Mouse (Mus musculus) limb, embryonic 15.5 days (tissue): ENCODE measurements at regions not wholly inside any gene's neighbourhood (a gene's known extent, or its start where the extent isn't known, plus 50 kb on each side); places are given as distances from the start of the nearest gene placed in this dataset.

Experiments
- ATAC-seq: fragments of 200-750 bp; cut with Nextera tagmentation; 2 replicates; pipeline ENCODE4 v1.8.0; 2017; ENCODE audit warnings: low read depth, moderate TSS enrichment; ENCODE audit not compliant: insufficient number of reproducible peaks, low FRiP score, low TSS enrichment
- H3K27ac ChIP-seq: fragments of 300-500 bp; sonication (generic); 2 replicates; pipeline ENCODE4 v1.5.1; 2015; ENCODE audit warnings: moderate library complexity, mild to moderate bottlenecking, inconsistent platforms
- H3K27me3 ChIP-seq: fragments of 300-500 bp; sonication (generic); 2 replicates; pipeline ENCODE4 v1.6.1; 2015; ENCODE audit warnings: inconsistent platforms
- H3K36me3 ChIP-seq: fragments of 300-500 bp; sonication (generic); 2 replicates; pipeline ENCODE4 v1.6.1; 2015; ENCODE audit warnings: inconsistent platforms
- H3K4me1 ChIP-seq: fragments of 300-500 bp; sonication (generic); 2 replicates; pipeline ENCODE4 v1.6.1; 2015; ENCODE audit warnings: inconsistent platforms
- H3K4me2 ChIP-seq: fragments of 300-500 bp; sonication (generic); 2 replicates; pipeline ENCODE4 v1.6.1; 2015; ENCODE audit warnings: mild to moderate bottlenecking, inconsistent platforms
- H3K4me3 ChIP-seq: fragments of 300-500 bp; sonication (generic); 2 replicates; pipeline ENCODE4 v1.5.1; 2015; ENCODE audit warnings: mild to moderate bottlenecking, inconsistent platforms
- H3K9ac ChIP-seq: fragments of 300-500 bp; sonication (generic); 2 replicates; pipeline ENCODE4 v1.6.1; 2015; ENCODE audit warnings: inconsistent platforms
- H3K9me3 ChIP-seq: fragments of 300-500 bp; sonication (generic); 2 replicates; pipeline ENCODE4 v1.6.1; 2016; ENCODE audit warnings: inconsistent platforms
- WGBS: fragments of 180-500 bp; shearing (Covaris S2); methylation state at CpG from one replicate; pipeline ENCODE4 v1.1.7; 2015; 5-methylcytosine and 5-hydroxymethylcytosine counted together

GRCm38 (mm10) chr17:51461248-51461647 is 282.1 kb upstream of the Tbc1d5 start:
- no peaks in the 10 kb centered on the region for H3K9me3 ChIP-seq
- no peaks in the 10 kb centered on the region for H3K36me3 ChIP-seq
- 0 out of 2 replicates have a peak overlapping the region, but pooled peaks have one; percentile 17 for H3K4me2 ChIP-seq
- WGBS, result 50% methylated on average over 14 of the region's 14 CpGs
- H3K4me1 ChIP-seq, result no peaks in the 10 kb centered on the region
- H3K9ac ChIP-seq, result no peak overlapping the region
- ATAC-seq, result no peak
- H3K4me3 ChIP-seq, result 0 out of 2 replicates have a peak overlapping the region, but pooled peaks have one; percentile 5
- no peaks in the 10 kb centered on the region for H3K27me3 ChIP-seq
- H3K27ac ChIP-seq, result no peak overlapping the region

DNA sequence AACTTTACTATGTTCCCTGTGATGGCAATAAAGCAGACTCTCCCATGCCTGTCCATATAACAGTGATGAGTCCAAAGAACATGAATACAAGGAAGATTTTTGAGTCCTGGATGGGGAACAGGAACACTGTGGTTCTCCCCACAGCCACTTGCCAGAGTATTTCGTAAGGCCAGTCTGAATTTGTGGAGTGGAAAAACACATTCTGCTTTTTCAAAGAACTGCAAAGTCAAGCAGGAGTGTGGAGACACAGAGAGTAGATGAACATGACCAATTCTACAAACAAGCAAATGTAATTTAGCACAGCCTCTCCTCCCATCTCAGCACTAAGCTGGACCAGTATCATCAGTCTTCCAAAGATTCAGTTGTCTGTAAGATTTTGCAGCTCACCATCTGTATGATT is 280.0 kb upstream of the Tbc1d5 start:
- Histone ChIP-seq H3K4me3 (no peak overlapping the region), H3K9me3 (no peaks in the 10 kb centered on the region), H3K4me1 (no peaks in the 10 kb centered on the region), H3K4me2 (no peak overlapping the region), H3K27me3 (no peaks in the 10 kb centered on the region), H3K27ac (no peak overlapping the region), H3K9ac (no peak overlapping the region), H3K36me3 (no peaks in the 10 kb centered on the region)
- 82% methylated on average over 1 of the region's 1 CpGs for WGBS
- no peak for ATAC-seq

GRCm38 (mm10) chr17:51415746-51416145 is 236.6 kb upstream of the Tbc1d5 start:
- no peak overlapping the region for H3K4me2 ChIP-seq
- H3K4me1 ChIP-seq, result no peaks in the 10 kb centered on the region
- H3K27me3 ChIP-seq, result no peaks in the 10 kb centered on the region
- no peak overlapping the region for H3K4me3 ChIP-seq
- 87% methylated on average over 6 of the region's 6 CpGs for WGBS
- H3K36me3 ChIP-seq, result no peaks in the 10 kb centered on the region
- H3K9me3 ChIP-seq, result no peaks in the 10 kb centered on the region
- no peak overlapping the region for H3K9ac ChIP-seq
- ATAC-seq, result no peak
- no peak overlapping the region for H3K27ac ChIP-seq

DNA sequence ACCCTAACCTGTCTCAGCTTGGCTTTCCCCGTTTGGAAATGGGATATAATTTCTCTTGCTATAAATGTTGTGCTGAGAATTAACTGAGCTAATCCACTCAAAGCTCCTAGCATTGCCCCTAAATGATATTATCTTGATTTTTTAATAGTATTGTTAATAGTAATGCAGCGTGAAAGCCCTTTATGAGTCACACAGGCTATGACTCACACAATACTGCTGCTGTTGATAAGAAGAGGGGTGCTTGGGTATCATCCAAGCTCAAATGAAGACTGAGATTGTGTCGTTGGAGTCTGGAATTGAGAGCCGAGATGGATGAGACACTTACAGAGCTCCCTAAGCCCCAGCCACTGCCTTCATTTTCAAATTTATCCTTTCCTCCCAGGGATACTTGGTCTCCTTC is 235.2 kb upstream of the Tbc1d5 start:
- no peak overlapping the region for H3K4me3 ChIP-seq
- no peak overlapping the region for H3K9ac ChIP-seq
- no peaks in the 10 kb centered on the region for H3K27me3 ChIP-seq
- 70% methylated on average over 4 of the region's 4 CpGs for WGBS
- H3K36me3 ChIP-seq, result no peaks in the 10 kb centered on the region
- no peak overlapping the region for H3K4me2 ChIP-seq
- no peaks in the 10 kb centered on the region for H3K9me3 ChIP-seq
- no peaks in the 10 kb centered on the region for H3K4me1 ChIP-seq
- no peak for ATAC-seq
- H3K27ac ChIP-seq, result no peak overlapping the region

- Histone ChIP-seq H3K27me3 (no peaks in the 10 kb centered on the region), H3K9ac (no peak overlapping the region), H3K36me3 (no peaks in the 10 kb centered on the region), H3K4me1 (no peaks in the 10 kb centered on the region), H3K4me2 (no peak overlapping the region), H3K27ac (no peak overlapping the region), H3K4me3 (no peak overlapping the region), H3K9me3 (no peaks in the 10 kb centered on the region)
- ATAC-seq, result no peak
Measured at GRCm38 (mm10) chr17:51413741-51414140, 234.6 kb upstream of the Tbc1d5 start.

DNA sequence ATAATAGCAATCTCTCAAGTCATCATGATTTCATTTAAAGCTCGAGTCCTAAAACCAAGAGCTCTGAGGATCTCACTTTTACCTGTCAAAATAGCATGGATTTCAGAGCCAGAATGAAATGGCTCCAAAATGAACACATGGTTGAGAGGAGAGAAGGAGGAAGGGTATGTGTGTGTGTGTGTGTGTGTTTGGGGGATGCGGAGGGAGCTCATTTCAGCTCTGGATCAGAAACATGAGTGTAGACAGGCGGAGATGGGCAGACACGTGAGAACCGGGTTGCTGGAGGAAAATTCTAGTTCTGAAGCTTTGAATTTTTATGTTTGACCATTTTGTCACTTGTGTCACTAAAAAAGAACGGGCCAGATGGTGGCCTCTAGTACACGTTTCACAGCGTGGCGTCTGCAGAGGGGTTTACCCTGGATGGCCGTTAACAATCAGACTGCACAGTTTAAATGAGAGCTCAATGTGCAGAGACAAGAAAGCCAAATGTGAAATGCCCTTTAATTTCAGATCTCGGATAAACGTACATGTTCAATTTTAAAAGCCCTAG is 232.5 kb upstream of the Tbc1d5 start:
- no peaks in the 10 kb centered on the region for H3K4me1 ChIP-seq
- 64% methylated on average over 12 of the region's 12 CpGs for WGBS
- ATAC-seq, result no peak
- no peak overlapping the region for H3K27ac ChIP-seq
- no peak overlapping the region for H3K4me2 ChIP-seq
- no peak overlapping the region for H3K4me3 ChIP-seq
- H3K36me3 ChIP-seq, result no peaks in the 10 kb centered on the region
- H3K27me3 ChIP-seq, result no peaks in the 10 kb centered on the region
- no peak overlapping the region for H3K9ac ChIP-seq
- no peaks in the 10 kb centered on the region for H3K9me3 ChIP-seq

- H3K27ac ChIP-seq, result no peak overlapping the region
- H3K9ac ChIP-seq, result no peak overlapping the region
- ATAC-seq, result no peak
- H3K4me3 ChIP-seq, result no peak overlapping the region
- 65% methylated on average over 5 of the region's 5 CpGs for WGBS
- H3K36me3 ChIP-seq, result no peaks in the 10 kb centered on the region
- H3K9me3 ChIP-seq, result no peaks in the 10 kb centered on the region
- no peak overlapping the region for H3K4me2 ChIP-seq
- H3K4me1 ChIP-seq, result no peaks in the 10 kb centered on the region
- H3K27me3 ChIP-seq, result no peaks in the 10 kb centered on the region
Measured at GRCm38 (mm10) chr17:51408894-51409293, 229.7 kb upstream of the Tbc1d5 start.

- 71% methylated on average over 3 of the region's 3 CpGs for WGBS
- no peaks in the 10 kb centered on the region for H3K27me3 ChIP-seq
- no peak overlapping the region for H3K4me2 ChIP-seq
- no peaks in the 10 kb centered on the region for H3K4me1 ChIP-seq
- ATAC-seq, result no peak
- no peaks in the 10 kb centered on the region for H3K36me3 ChIP-seq
- H3K27ac ChIP-seq, result no peak overlapping the region
- no peak overlapping the region for H3K4me3 ChIP-seq
- H3K9me3 ChIP-seq, result no peaks in the 10 kb centered on the region
- no peak overlapping the region for H3K9ac ChIP-seq
Measured at GRCm38 (mm10) chr17:51408367-51408766, 229.2 kb upstream of the Tbc1d5 start.

- Histone ChIP-seq H3K4me1 (no peaks in the 10 kb centered on the region), H3K9ac (no peak overlapping the region), H3K36me3 (no peaks in the 10 kb centered on the region), H3K27me3 (no peaks in the 10 kb centered on the region), H3K4me3 (no peak overlapping the region), H3K27ac (no peak overlapping the region), H3K9me3 (no peaks in the 10 kb centered on the region), H3K4me2 (no peak overlapping the region)
- 55% methylated on average over 4 of the region's 4 CpGs for WGBS
- no peak for ATAC-seq
Measured at GRCm38 (mm10) chr17:51407046-51407445, 227.9 kb upstream of the Tbc1d5 start.

GRCm38 (mm10) chr17:51405059-51405458 is 225.9 kb upstream of the Tbc1d5 start:
- Histone ChIP-seq H3K9ac (no peak overlapping the region), H3K27me3 (no peaks in the 10 kb centered on the region), H3K27ac (no peak overlapping the region), H3K4me3 (no peak overlapping the region), H3K9me3 (no peaks in the 10 kb centered on the region), H3K36me3 (no peaks in the 10 kb centered on the region), H3K4me2 (no peak overlapping the region), H3K4me1 (no peaks in the 10 kb centered on the region)
- no peak for ATAC-seq
- WGBS, result 79% methylated on average over 3 of the region's 3 CpGs

- Histone ChIP-seq H3K27ac (no peak overlapping the region), H3K4me3 (no peak overlapping the region), H3K36me3 (no peaks in the 10 kb centered on the region), H3K27me3 (no peaks in the 10 kb centered on the region), H3K9me3 (no peaks in the 10 kb centered on the region), H3K9ac (no peak overlapping the region), H3K4me1 (no peaks in the 10 kb centered on the region), H3K4me2 (no peak overlapping the region)
- 69% methylated on average over 7 of the region's 7 CpGs for WGBS
- ATAC-seq, result no peak
Measured at GRCm38 (mm10) chr17:51397973-51398372, 218.8 kb upstream of the Tbc1d5 start.

GRCm38 (mm10) chr17:51393771-51394221 is 214.6 kb upstream of the Tbc1d5 start:
- H3K27ac ChIP-seq, result no peak overlapping the region
- no peaks in the 10 kb centered on the region for H3K27me3 ChIP-seq
- H3K4me3 ChIP-seq, result no peak overlapping the region
- no peak for ATAC-seq
- 55% methylated on average over 11 of the region's 11 CpGs for WGBS
- H3K9ac ChIP-seq, result no peak overlapping the region
- H3K4me2 ChIP-seq, result no peak overlapping the region
- H3K36me3 ChIP-seq, result no peaks in the 10 kb centered on the region
- no peaks in the 10 kb centered on the region for H3K9me3 ChIP-seq
- no peaks in the 10 kb centered on the region for H3K4me1 ChIP-seq

DNA sequence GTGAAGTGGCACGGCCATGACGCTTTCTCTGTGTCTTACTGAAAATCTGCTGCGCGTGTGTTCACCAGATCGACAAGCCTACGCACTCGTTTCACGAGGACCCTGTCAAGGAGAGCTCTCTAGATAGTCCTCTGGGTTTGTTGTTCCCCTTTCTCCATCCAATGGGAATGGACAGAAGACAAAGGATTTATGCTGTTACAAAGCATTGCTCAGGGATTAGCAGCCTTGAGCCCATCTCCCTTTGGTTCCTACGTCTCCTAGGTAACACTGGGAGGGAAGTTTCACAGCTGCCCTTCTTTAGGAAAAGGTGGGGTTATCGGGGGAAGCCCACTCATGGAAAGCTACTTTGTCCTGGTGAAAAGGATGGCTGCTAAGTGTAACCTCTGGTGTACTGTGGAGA is 212.7 kb upstream of the Tbc1d5 start:
- Histone ChIP-seq H3K4me1 (no peaks in the 10 kb centered on the region), H3K36me3 (no peaks in the 10 kb centered on the region), H3K4me3 (no peak overlapping the region), H3K9ac (no peak overlapping the region), H3K27me3 (no peaks in the 10 kb centered on the region), H3K4me2 (no peak overlapping the region), H3K27ac (no peak overlapping the region), H3K9me3 (no peaks in the 10 kb centered on the region)
- 90% methylated on average over 10 of the region's 10 CpGs for WGBS
- no peak for ATAC-seq
